Mouse (Mus musculus): ENCODE data around the gene Cntnap5c. TPM values are rescaled to one million over a fixed set of nuclear protein-coding genes. Genes with fewer than 3 reads are reported as not detected.
"Not testable (repeated sequence)": the region's sequence is repeated elsewhere in the genome, so short reads cannot be mapped to it uniquely, and the experiment has no call there.

The Cntnap5c gene
- polyA plus RNA-seq, 1 experiment = 2.2 TPM

- H3K4me3 ChIP-seq (replicated peaks; ENCODE audit: insufficient read depth, low read depth, low read length) = no peak overlapping the region
- TF ChIP-seq CTCF (IDR thresholded peaks at IDR 0.05; ENCODE audit: borderline replicate concordance, insufficient read depth, low read depth, low read length) = no peak
- TF ChIP-seq POLR2A (IDR thresholded peaks at IDR 0.05; ENCODE audit: borderline replicate concordance, insufficient read depth, low read length) = no peak
- 77% methylated on average over 3 of the region's 3 CpGs for WGBS
- no peak overlapping the region for H3K27ac ChIP-seq (ENCODE audit: insufficient read depth, low read length)
- DNase-seq = no peak
- no peaks in the 10 kb centered on the region for H3K4me1 ChIP-seq (ENCODE audit: control insufficient read depth, insufficient read depth, low read length)
- H3K27me3 ChIP-seq (ENCODE audit: control insufficient read depth, insufficient read depth, low read length) = no peaks in the 10 kb centered on the region
Measured at GRCm38 (mm10) chr17:57796668-57797311, 27.4 kb downstream of the Cntnap5c start.

DNA sequence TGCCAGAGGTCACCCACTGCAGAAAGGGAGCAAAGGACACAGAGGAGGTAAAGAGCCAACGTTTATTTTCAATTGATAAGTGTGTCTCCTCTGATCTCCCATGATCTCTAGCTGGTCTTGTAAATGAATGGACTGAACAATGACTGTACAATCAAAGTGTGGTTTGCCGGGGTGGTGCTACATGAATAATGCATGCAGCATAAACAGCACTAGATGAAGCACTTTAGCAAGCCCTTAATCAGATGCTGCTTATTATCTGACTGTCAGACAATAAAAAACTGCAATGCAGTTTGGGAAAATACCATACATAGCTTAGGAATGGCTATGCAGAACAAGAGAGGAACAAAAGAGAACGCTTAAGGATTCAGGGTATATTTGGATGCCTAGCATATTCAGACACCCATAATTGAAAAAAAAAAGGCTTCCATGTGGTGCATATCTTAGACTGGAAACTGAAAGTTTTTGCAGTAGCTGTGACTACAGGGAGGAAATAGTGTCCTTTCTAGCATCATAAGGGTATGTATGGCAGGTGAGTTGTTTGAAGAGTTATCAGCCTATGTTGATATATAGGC is 30.1 kb downstream of the Cntnap5c start:
- no peaks in the 10 kb centered on the region for H3K27me3 ChIP-seq (ENCODE audit: control insufficient read depth, insufficient read depth, low read length)
- WGBS = 6% methylated on average over 3 of the region's 3 CpGs
- no peaks in the 10 kb centered on the region for H3K4me1 ChIP-seq (ENCODE audit: control insufficient read depth, insufficient read depth, low read length)
- TF ChIP-seq POLR2A (IDR thresholded peaks at IDR 0.05; ENCODE audit: borderline replicate concordance, insufficient read depth, low read length) (no peak), CTCF (IDR thresholded peaks at IDR 0.05; ENCODE audit: borderline replicate concordance, insufficient read depth, low read depth, low read length) (no peak)
- no peak for DNase-seq
- no peak overlapping the region for H3K27ac ChIP-seq (ENCODE audit: insufficient read depth, low read length)
- no peak overlapping the region for H3K4me3 ChIP-seq (replicated peaks; ENCODE audit: insufficient read depth, low read depth, low read length)

DNA sequence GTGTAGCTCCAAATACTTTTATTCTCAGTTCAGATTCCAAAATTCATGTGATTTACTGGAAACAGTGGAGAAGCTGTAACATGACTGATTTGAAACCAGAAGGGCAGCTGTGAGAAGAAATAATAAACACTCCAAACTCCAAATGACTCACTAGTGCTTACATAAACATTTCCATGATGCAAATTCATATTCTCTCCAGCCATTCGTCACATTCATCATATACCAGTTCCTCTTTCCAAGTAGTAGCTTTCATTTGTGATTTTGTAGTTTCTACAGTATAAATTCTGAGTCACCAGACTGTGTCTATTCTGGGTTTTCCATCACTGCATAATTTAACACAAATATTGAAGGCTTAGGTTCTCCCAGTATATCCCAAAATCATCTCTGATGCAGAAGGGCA is 31.8 kb downstream of the Cntnap5c start:
- Histone ChIP-seq H3K4me1 (ENCODE audit: control insufficient read depth, insufficient read depth, low read length) (no peaks in the 10 kb centered on the region), H3K27ac (ENCODE audit: insufficient read depth, low read length) (no peak overlapping the region), H3K4me3 (replicated peaks; ENCODE audit: insufficient read depth, low read depth, low read length) (no peak overlapping the region), H3K27me3 (ENCODE audit: control insufficient read depth, insufficient read depth, low read length) (no peaks in the 10 kb centered on the region)
- no peak for DNase-seq
- TF ChIP-seq CTCF (IDR thresholded peaks at IDR 0.05; ENCODE audit: borderline replicate concordance, insufficient read depth, low read depth, low read length) = no peak
- TF ChIP-seq POLR2A (IDR thresholded peaks at IDR 0.05; ENCODE audit: borderline replicate concordance, insufficient read depth, low read length) = no peak
- 82% methylated on average over 1 of the region's 1 CpGs for WGBS

DNA sequence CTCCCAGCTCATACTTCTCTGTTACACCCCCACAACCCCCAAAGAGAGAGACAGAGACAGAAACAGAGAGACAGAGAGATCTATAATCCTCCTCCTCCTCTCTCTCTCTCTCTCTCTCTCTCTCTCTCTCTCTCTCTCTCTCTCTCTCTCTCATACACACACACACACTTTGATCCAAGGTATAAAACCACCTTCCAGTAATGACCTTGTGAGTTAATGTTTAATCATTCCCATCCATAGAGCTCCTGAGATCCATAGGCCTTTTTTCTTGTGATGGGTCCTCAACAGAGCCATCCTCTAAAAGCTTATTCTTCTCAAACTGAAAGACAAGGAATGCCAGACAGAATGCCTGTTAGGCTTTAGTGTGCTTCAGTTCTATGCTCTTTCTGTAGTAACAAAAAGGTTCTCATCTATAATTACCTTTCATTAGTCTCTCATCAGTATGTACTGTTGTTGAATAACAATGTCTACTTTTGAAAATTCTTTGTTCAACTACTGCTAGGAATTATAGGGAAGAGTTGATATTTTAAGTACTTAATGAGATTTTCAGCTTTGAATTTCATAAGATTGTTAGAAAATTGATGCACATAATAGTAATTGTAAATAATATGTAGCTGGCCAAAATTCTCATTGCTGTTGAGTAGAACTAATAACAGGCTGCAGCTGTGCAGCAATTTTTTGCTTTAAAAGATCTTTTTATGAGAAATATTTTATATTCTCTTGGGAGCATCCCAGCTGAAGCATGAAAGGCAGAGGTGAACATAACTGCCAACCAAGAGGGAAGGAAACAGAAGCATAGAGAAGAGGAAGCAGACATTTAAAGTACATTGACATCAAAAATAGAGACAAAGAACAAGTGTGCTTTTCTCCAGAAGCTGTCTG is 68.0 kb downstream of the Cntnap5c start:
- Histone ChIP-seq H3K4me3 (replicated peaks; ENCODE audit: insufficient read depth, low read depth, low read length) (no peak overlapping the region), H3K27ac (ENCODE audit: insufficient read depth, low read length) (no peak overlapping the region), H3K4me1 (ENCODE audit: control insufficient read depth, insufficient read depth, low read length) (no peaks in the 10 kb centered on the region), H3K27me3 (ENCODE audit: control insufficient read depth, insufficient read depth, low read length) (no peaks in the 10 kb centered on the region)
- no peak for TF ChIP-seq CTCF (IDR thresholded peaks at IDR 0.05; ENCODE audit: borderline replicate concordance, insufficient read depth, low read depth, low read length)
- no peak for TF ChIP-seq POLR2A (IDR thresholded peaks at IDR 0.05; ENCODE audit: borderline replicate concordance, insufficient read depth, low read length)
- no peak for DNase-seq

DNA sequence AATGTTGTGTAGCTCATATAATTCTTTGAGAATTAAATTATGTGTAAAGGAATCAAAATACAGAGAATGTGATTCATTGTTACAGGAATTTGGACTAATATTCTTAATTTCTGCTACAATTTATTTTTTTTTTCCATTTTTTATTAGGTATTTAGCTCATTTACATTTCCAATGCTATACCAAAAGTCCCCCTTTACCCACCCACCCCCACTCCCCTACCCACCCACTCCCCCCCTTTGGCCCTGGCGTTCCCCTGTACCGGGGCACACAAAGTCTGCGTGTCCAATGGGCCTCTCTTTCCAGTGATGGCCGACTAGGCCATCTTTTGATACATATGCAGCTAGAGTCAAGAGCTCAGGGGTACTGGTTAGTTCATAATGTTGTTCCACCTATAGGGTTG is 86.4 kb downstream of the Cntnap5c start:
- not testable (repeated sequence) for H3K4me3 ChIP-seq (replicated peaks; ENCODE audit: insufficient read depth, low read depth, low read length); H3K4me1 ChIP-seq (ENCODE audit: control insufficient read depth, insufficient read depth, low read length); DNase-seq; H3K27ac ChIP-seq (ENCODE audit: insufficient read depth, low read length); H3K27me3 ChIP-seq (ENCODE audit: control insufficient read depth, insufficient read depth, low read length)
- no CpG with 5 or more reads among the region's 4 CpGs for WGBS

GRCm38 (mm10) chr17:57865996-57866395 is 96.6 kb downstream of the Cntnap5c start:
- H3K4me3 ChIP-seq (replicated peaks; ENCODE audit: insufficient read depth, low read depth, low read length) = no peak overlapping the region
- TF ChIP-seq POLR2A (IDR thresholded peaks at IDR 0.05; ENCODE audit: borderline replicate concordance, insufficient read depth, low read length) = no peak
- TF ChIP-seq CTCF (IDR thresholded peaks at IDR 0.05; ENCODE audit: borderline replicate concordance, insufficient read depth, low read depth, low read length) = no peak
- no peaks in the 10 kb centered on the region for H3K27me3 ChIP-seq (ENCODE audit: control insufficient read depth, insufficient read depth, low read length)
- DNase-seq = no peak
- no peaks in the 10 kb centered on the region for H3K4me1 ChIP-seq (ENCODE audit: control insufficient read depth, insufficient read depth, low read length)
- no peak overlapping the region for H3K27ac ChIP-seq (ENCODE audit: insufficient read depth, low read length)

- 82% methylated on average over 4 of the region's 4 CpGs for WGBS
- Histone ChIP-seq H3K27ac (ENCODE audit: insufficient read depth, low read length) (no peak overlapping the region), H3K27me3 (ENCODE audit: control insufficient read depth, insufficient read depth, low read length) (no peaks in the 10 kb centered on the region), H3K4me3 (replicated peaks; ENCODE audit: insufficient read depth, low read depth, low read length) (no peak overlapping the region), H3K4me1 (ENCODE audit: control insufficient read depth, insufficient read depth, low read length) (no peaks in the 10 kb centered on the region)
- no peak for DNase-seq
- TF ChIP-seq POLR2A (IDR thresholded peaks at IDR 0.05; ENCODE audit: borderline replicate concordance, insufficient read depth, low read length) = no peak
- TF ChIP-seq CTCF (IDR thresholded peaks at IDR 0.05; ENCODE audit: borderline replicate concordance, insufficient read depth, low read depth, low read length) = no peak
Measured at GRCm38 (mm10) chr17:57887742-57888389, 118.5 kb downstream of the Cntnap5c start.

Measured in cerebellum, adult 2 months (tissue).